ENCODE assay signal across 13 mouse cellular contexts in the genomic region with DNA sequence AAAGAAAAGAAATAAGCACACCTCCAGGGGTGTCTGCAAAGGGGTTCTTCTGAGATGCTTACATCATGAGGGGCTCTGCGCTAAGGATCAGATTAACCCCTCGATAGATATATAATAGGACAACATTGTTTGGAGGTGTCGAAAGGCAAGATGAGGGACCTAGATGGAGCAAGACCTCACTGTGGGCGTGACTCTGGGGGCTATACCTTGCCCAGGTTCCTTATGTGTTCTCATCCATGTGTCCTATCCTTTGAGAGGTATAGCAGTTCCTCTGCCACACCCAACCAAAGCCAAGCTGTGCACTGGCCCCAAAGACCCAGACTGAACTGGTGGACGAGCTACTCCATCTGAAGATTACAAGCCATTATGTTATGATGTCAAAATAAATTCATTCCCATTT. TPM values are rescaled to one million over a fixed set of nuclear protein-coding genes. Genes with fewer than 3 reads are reported as not detected.
"Had no signal": no experiment of that assay in that cellular context is flagged by ENCODE, and none has a peak within 500 bp of the region (broad histone marks: within the 10 kb centered on the region; RNA-seq: fewer than 3 reads in every experiment).

No protein-coding gene starts in this region.

- DNase-seq: retina, postnatal 1 day; right cerebral cortex, adult 18-20 months; right cerebral cortex, postnatal 14 days; right cerebral cortex, postnatal 25 days; right cerebral cortex, postnatal 4 days; spleen, adult 18-20 months; thymus, adult 18-20 months; thymus, adult 2 months; thymus, postnatal 14 days; thymus, postnatal 25 days; thymus, postnatal 36 days; thymus, postnatal 4 days had no signal

RNA-seq across cellular contexts. Expression of gene Ptprt, which starts 58.2 kb away (rescaled TPM):
- total RNA-seq: neutrophil, adult 5-6 weeks had no signal
